Mouse (Mus musculus) thymus, adult 18-20 months (tissue): Measurements from ENCODE around the gene Tssk2.

Experiments
- DNase-seq, 2 experiments: peaks; one replicate each; pipeline ENCODE4 v3.0.0; 2022; ENCODE audit warnings: mixed read lengths in 2 of 2

Gene Tssk2

GRCm38 (mm10) chr16:17911052-17911595, 12.7 kb downstream of the Tssk2 start, which contains the start of gene Ess2:
Ess2 (minus strand) TSS chr16:17911348.
- DNase-seq: peak; percentile 79 to 87

- no peak for DNase-seq
Observed at GRCm38 (mm10) chr16:17914307-17915249, 16.1 kb downstream of the Tssk2 start, which contains the start of gene Gsc2. Gsc2 (minus strand) TSS chr16:17915059.

- DNase-seq: no peak
Observed at GRCm38 (mm10) chr16:17920586-17920985, 22.1 kb downstream of the Tssk2 start.

- peak; percentile 88 to 91 for DNase-seq
Observed at GRCm38 (mm10) chr16:17921325-17922162, 23.1 kb downstream of the Tssk2 start.

- DNase-seq: no peak
Observed at GRCm38 (mm10) chr16:17922163-17922538, 23.7 kb downstream of the Tssk2 start.

- DNase-seq: peak; percentile 54 to 58
Observed at GRCm38 (mm10) chr16:17927351-17928082, 29.1 kb downstream of the Tssk2 start.

- peak in 1 of 2 experiments; percentile 52 for DNase-seq
Observed at GRCm38 (mm10) chr16:17928087-17928580, 29.7 kb downstream of the Tssk2 start, which contains the start of gene Slc25a1. Slc25a1 (minus strand) TSS chr16:17928219.

GRCm38 (mm10) chr16:17928627-17929104, 30.2 kb downstream of the Tssk2 start:
- peak; percentile 51 to 64 for DNase-seq

GRCm38 (mm10) chr16:17929211-17929610, 30.8 kb downstream of the Tssk2 start:
- DNase-seq: no peak

GRCm38 (mm10) chr16:17929631-17930030, 31.2 kb downstream of the Tssk2 start:
- DNase-seq: no peak

GRCm38 (mm10) chr16:17931906-17932460, 33.5 kb downstream of the Tssk2 start:
- no peak for DNase-seq

- no peak for DNase-seq
Observed at GRCm38 (mm10) chr16:17933594-17934444, 35.4 kb downstream of the Tssk2 start.

GRCm38 (mm10) chr16:17934445-17934910, 36.0 kb downstream of the Tssk2 start:
- DNase-seq: no peak

- no peak for DNase-seq
Observed at GRCm38 (mm10) chr16:17936776-17937175, 38.3 kb downstream of the Tssk2 start.

GRCm38 (mm10) chr16:17938187-17938586, 39.8 kb downstream of the Tssk2 start:
- DNase-seq: no peak

GRCm38 (mm10) chr16:17938821-17939220, 40.4 kb downstream of the Tssk2 start:
- peak in 1 of 2 experiments; percentile 34 for DNase-seq

- no peak for DNase-seq
Observed at GRCm38 (mm10) chr16:17939255-17939751, 40.9 kb downstream of the Tssk2 start.

- no peak for DNase-seq
Observed at GRCm38 (mm10) chr16:17943466-17943865, 45.0 kb downstream of the Tssk2 start.

- no peak for DNase-seq
Observed at GRCm38 (mm10) chr16:17945081-17945831, 46.8 kb downstream of the Tssk2 start.
